Mouse (Mus musculus) liver, adult 2 months (tissue): ENCODE results near the gene Dclk1. TPM values are rescaled to one million over a fixed set of nuclear protein-coding genes. Genes with fewer than 3 reads are reported as not detected.
A peak's percentile ranks its signal among the peaks of the same experiment; 100 is the strongest.

Source experiments
- DNase-seq: peaks from one replicate; pipeline ENCODE4 v3.0.0-alpha.2; 2011; ENCODE audit warnings: low read depth, low spot score; ENCODE audit errors: extremely low read depth
- H3K27ac ChIP-seq: fragments of 200-500 bp; replicated peaks from 2 replicates; pipeline ENCODE4 v1.5.1; 2012; ENCODE audit warnings: low read depth, mild to moderate bottlenecking, control low read depth, inconsistent platforms, low read length; ENCODE audit not compliant: insufficient read depth
- H3K27me3 ChIP-seq: fragments of 200-500 bp; 2 replicates; pipeline ENCODE4 v1.6.1; 2012; ENCODE audit warnings: mild to moderate bottlenecking, moderate library complexity, low read length, inconsistent platforms; ENCODE audit not compliant: control insufficient read depth, insufficient read depth
- H3K36me3 ChIP-seq: fragments of 200-500 bp; 2 replicates; pipeline ENCODE4 v1.6.1; 2012; ENCODE audit warnings: low read length, inconsistent platforms; ENCODE audit not compliant: control insufficient read depth, insufficient read depth
- H3K4me1 ChIP-seq: fragments of 200-500 bp; 2 replicates; pipeline ENCODE4 v1.6.1; 2011; ENCODE audit warnings: low read length; ENCODE audit not compliant: control insufficient read depth, insufficient read depth
- H3K4me3 ChIP-seq: fragments of 200-500 bp; 2 replicates; pipeline ENCODE4 v1.5.1; 2011; ENCODE audit warnings: low read depth, mild to moderate bottlenecking, control low read depth, low read length, moderate library complexity; ENCODE audit not compliant: insufficient read depth
- H3K79me2 ChIP-seq: fragments of 200-500 bp; 2 replicates; pipeline ENCODE4 v1.6.1; 2012; ENCODE audit warnings: inconsistent platforms, mild to moderate bottlenecking, low read length, moderate library complexity; ENCODE audit not compliant: control insufficient read depth, insufficient read depth
- H3K9ac ChIP-seq: fragments of 200-500 bp; 2 replicates; pipeline ENCODE4 v1.6.1; 2012; ENCODE audit warnings: low read depth, mild to moderate bottlenecking, control low read depth, inconsistent platforms, low read length
- CTCF ChIP-seq: fragments of 200-500 bp; IDR thresholded peaks from 2 replicates; pipeline ENCODE4 v1.5.1; 2011; ENCODE audit warnings: low read depth, low read length, control low read depth
- POLR2A ChIP-seq: fragments of 200-500 bp; IDR thresholded peaks from 2 replicates; pipeline ENCODE4 v1.6.1; 2011; ENCODE audit warnings: low read length, control low read depth; ENCODE audit not compliant: insufficient read depth; ENCODE audit errors: extremely low read depth
- WGBS: fragments of 180-500 bp; shearing (Covaris S2); methylation state at CpG from one replicate; pipeline ENCODE4 v1.1.7; 2018; 5-methylcytosine and 5-hydroxymethylcytosine counted together
- polyA plus RNA-seq: library from polyadenylated mRNA; depleted of rRNA; stranded (reverse); fragments of >200 nt; gene quantifications from 2 replicates; pipeline ENCODE4 v1.2.3, GENCODE M21; 2012
- total RNA-seq: library from RNA; depleted of rRNA; stranded (reverse); fragments of >200 nt; gene quantifications from 2 replicates; pipeline ENCODE4 v1.2.3, GENCODE M21; 2014

Gene Dclk1
- total and polyA plus RNA-seq, 2 experiments: 0.46 TPM; not detected in 1

DNA sequence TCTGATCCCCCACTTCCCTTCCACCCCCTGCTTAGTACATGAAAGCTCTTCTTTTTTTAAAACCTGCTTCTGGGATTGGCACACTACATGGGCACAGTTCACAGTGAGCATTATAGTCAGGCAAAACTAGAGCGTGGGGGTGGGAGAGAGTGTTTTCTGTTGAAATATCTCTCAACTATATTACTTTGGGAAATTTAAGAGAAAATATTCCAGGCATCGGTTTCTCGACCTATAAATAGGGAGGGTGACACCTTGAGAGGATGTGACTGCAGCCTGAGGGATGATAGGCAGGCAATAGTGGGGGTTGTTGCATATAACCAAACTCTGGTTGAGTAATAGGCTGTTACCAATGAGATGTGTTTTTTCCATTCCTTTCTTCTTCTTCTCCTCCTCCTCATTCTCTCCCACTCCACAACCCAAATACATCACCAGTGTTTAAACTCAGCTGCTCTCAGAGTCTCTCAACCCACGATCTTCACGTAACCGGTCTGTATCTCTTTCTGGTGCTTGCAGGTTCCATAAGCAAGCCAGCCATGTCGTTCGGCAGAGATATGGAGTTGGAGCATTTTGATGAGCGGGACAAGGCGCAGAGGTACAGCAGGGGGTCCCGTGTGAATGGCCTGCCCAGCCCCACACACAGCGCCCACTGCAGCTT lies 4.6 kb downstream of the Dclk1 start:
- Histone ChIP-seq H3K4me3 (no peak overlapping the region), H3K27me3 (peaks cover 6% of the 10 kb centered on the region; the same call in 1 of the 2 replicates), H3K36me3 (no peaks in the 10 kb centered on the region), H3K4me1 (peaks cover 3% of the 10 kb centered on the region; the same call in 1 of the 2 replicates), H3K9ac (no peak overlapping the region), H3K79me2 (no peaks in the 10 kb centered on the region), H3K27ac (no peak overlapping the region)
- no peak for TF ChIP-seq CTCF
- no peak for TF ChIP-seq POLR2A
- no peak for DNase-seq
- WGBS: 89% methylated on average over 12 of the region's 12 CpGs

- Histone ChIP-seq H3K27me3 (no peaks in the 10 kb centered on the region), H3K9ac (no peak overlapping the region), H3K4me1 (peaks cover 3% of the 10 kb centered on the region; the same call in 1 of the 2 replicates), H3K36me3 (no peaks in the 10 kb centered on the region), H3K79me2 (no peaks in the 10 kb centered on the region), H3K4me3 (no peak overlapping the region), H3K27ac (no peak overlapping the region)
- TF ChIP-seq CTCF (no peak), POLR2A (no peak)
- DNase-seq: peak; percentile 48
- 20% methylated on average over 3 of the region's 3 CpGs for whole genome bisulfite sequencing
Measured at GRCm38 (mm10) chr3:55248048-55248447, 5.9 kb downstream of the Dclk1 start.

- no peak overlapping the region for H3K4me3 ChIP-seq
- H3K27ac ChIP-seq: no peak overlapping the region
- H3K4me1 ChIP-seq: peaks cover 3% of the 10 kb centered on the region; the same call in 1 of the 2 replicates
- DNase-seq: peak; percentile 80
- no peaks in the 10 kb centered on the region for H3K36me3 ChIP-seq
- H3K27me3 ChIP-seq: no peaks in the 10 kb centered on the region
- H3K9ac ChIP-seq: no peak overlapping the region
- TF ChIP-seq CTCF (no peak), POLR2A (no peak)
- H3K79me2 ChIP-seq: no peaks in the 10 kb centered on the region
- WGBS: 19% methylated on average over 6 of the region's 6 CpGs
Measured at GRCm38 (mm10) chr3:55248508-55248907, 6.3 kb downstream of the Dclk1 start.

DNA sequence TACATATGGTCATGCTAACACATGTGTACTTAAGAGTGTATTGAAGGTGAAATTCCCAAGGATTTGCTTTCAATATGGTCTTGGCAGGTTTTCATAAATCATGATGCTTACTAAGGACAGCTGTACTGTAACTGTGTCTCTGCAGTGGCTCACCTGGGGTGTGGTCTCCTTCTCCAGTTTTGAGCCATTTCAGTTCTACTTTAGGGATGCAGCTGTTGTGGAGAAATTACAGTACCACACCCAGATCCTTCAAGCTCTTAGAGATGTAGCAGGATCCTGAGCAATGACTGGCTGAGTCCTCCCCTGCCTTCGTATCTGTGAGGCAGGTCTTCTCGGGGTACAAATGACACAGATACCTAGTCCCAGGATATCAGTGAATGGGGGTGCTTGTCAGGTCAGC lies 8.5 kb downstream of the Dclk1 start:
- H3K79me2 ChIP-seq: no peaks in the 10 kb centered on the region
- H3K9ac ChIP-seq: no peak overlapping the region
- DNase-seq: no peak
- H3K4me1 ChIP-seq: peaks cover 3% of the 10 kb centered on the region; the same call in 1 of the 2 replicates
- no peaks in the 10 kb centered on the region for H3K36me3 ChIP-seq
- H3K4me3 ChIP-seq: no peak overlapping the region
- 92% methylated on average over 2 of the region's 2 CpGs for WGBS
- H3K27me3 ChIP-seq: no peaks in the 10 kb centered on the region
- no peak overlapping the region for H3K27ac ChIP-seq
- TF ChIP-seq CTCF: no peak
- no peak for TF ChIP-seq POLR2A

GRCm38 (mm10) chr3:55260139-55260538 lies 18.0 kb downstream of the Dclk1 start:
- Histone ChIP-seq H3K9ac (no peak overlapping the region), H3K79me2 (no peaks in the 10 kb centered on the region), H3K4me1 (no peaks in the 10 kb centered on the region), H3K36me3 (no peaks in the 10 kb centered on the region), H3K4me3 (no peak overlapping the region), H3K27me3 (no peaks in the 10 kb centered on the region), H3K27ac (no peak overlapping the region)
- no peak for TF ChIP-seq POLR2A
- no peak for TF ChIP-seq CTCF
- DNase-seq: no peak
- 76% methylated on average over 7 of the region's 7 CpGs for WGBS

DNA sequence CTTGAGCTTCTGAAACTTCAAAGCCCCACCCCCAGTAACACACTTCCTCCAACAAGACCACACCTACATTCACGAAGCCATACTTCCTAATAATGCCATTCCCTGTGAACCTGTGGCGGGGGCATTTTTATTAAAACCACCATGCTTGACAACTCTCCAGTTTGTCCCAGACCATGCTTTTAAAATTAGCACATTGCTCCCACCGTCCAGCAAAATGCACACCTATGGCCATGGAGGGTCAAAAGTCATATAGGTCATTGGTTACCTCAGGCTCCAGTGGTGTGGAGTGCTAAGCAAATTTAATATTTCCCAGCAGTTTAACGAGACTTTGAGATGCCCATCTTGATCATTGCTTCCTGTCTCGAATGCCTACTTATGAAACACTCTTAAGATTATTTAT lies 23.9 kb downstream of the Dclk1 start:
- Histone ChIP-seq H3K27ac (no peak overlapping the region), H3K9ac (no peak overlapping the region), H3K4me3 (no peak overlapping the region), H3K36me3 (no peaks in the 10 kb centered on the region), H3K4me1 (no peaks in the 10 kb centered on the region), H3K27me3 (no peaks in the 10 kb centered on the region), H3K79me2 (no peaks in the 10 kb centered on the region)
- WGBS: 86% methylated on average over 5 of the region's 5 CpGs
- no peak for DNase-seq
- no peak for TF ChIP-seq POLR2A
- TF ChIP-seq CTCF: no peak
